Mouse (Mus musculus) spleen, embryonic (tissue): ENCODE measurements around the gene Rgl3.

Source experiments
- CTCF ChIA-PET: fragments of 350-600 bp; sonication (Branson Sonifier 250); formaldehyde crosslinking; loops from one replicate; lab custom pipeline; 2022; lab: Charles Lee

The Rgl3 gene

GRCm38 (mm10) chr9:21923490-21924098, 65.7 kb downstream of the Rgl3 start:
- CTCF ChIA-PET = no interaction called here

GRCm38 (mm10) chr9:21923036-21923435, 66.2 kb downstream of the Rgl3 start:
- CTCF ChIA-PET = no interaction called here
